Comparison of ENCODE assay signal across 12 mouse cellular contexts in the genomic region with DNA sequence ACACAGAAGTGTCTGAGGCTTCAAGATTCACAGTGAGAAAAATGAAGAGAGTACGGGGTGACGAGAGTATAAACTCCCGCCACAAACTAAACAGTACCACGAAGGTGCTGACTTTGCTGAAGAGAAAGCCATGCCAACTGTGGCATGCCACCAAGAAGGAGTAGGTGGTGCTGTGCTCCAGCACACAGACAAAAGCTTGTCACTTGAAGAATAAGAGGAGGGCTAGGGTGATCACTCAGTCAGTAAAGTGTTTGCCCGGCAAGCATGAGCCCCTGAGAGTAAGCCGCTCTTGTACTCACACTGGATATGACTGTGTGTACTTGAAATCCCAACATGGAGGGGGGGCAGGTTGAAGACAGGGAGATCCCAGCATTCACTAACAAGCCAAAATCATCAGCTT.
DNase-seq lines count a peak whose midpoint lies in the region; ATAC-seq and TF ChIP-seq lines count a peak whose summit lies in the region.
"Had no signal": no experiment of that assay in that cellular context is flagged by ENCODE, and none has a peak within 500 bp of the region (broad histone marks: within the 10 kb centered on the region; RNA-seq: fewer than 3 reads in every experiment).

No protein-coding gene starts in this region.

- no peak overlapping the region for H3K9ac ChIP-seq in kidney, postnatal 0 days (ENCODE audit: low read depth, low read length)
- no peak overlapping the region for H3K9ac ChIP-seq in forebrain, embryonic 11.5 days (ENCODE audit: low read length)
- no peak overlapping the region for H3K9ac ChIP-seq in hindbrain, embryonic 11.5 days (ENCODE audit: low read depth, low read length)
- H3K9ac ChIP-seq in midbrain, embryonic 16.5 days (ENCODE audit: low read depth, low read length) = no peak overlapping the region
- H3K9ac ChIP-seq in liver, embryonic 12.5 days = no peak overlapping the region
- H3K9ac ChIP-seq: embryonic facial prominence, embryonic 13.5 days; limb, embryonic 13.5 days had no signal

- H3K36me3 ChIP-seq in kidney, postnatal 0 days (ENCODE audit: insufficient read depth, low read length) = no peaks in the 10 kb centered on the region
- no peaks in the 10 kb centered on the region for H3K36me3 ChIP-seq in forebrain, embryonic 11.5 days (ENCODE audit: control insufficient read depth, insufficient read depth, low read length)
- no peaks in the 10 kb centered on the region for H3K36me3 ChIP-seq in hindbrain, embryonic 11.5 days (ENCODE audit: control insufficient read depth, insufficient read depth, low read length)
- no peaks in the 10 kb centered on the region for H3K36me3 ChIP-seq in midbrain, embryonic 16.5 days (ENCODE audit: control insufficient read depth, insufficient read depth, low read length)
- H3K36me3 ChIP-seq in liver, embryonic 12.5 days = no peaks in the 10 kb centered on the region
- H3K36me3 ChIP-seq: embryonic facial prominence, embryonic 13.5 days; limb, embryonic 13.5 days had no signal

- H3K4me2 ChIP-seq in kidney, postnatal 0 days (ENCODE audit: low read length) = no peak overlapping the region
- H3K4me2 ChIP-seq in forebrain, embryonic 11.5 days (ENCODE audit: low read depth, low read length, severe bottlenecking) = no peak overlapping the region
- no peak overlapping the region for H3K4me2 ChIP-seq in hindbrain, embryonic 11.5 days (replicated peaks; ENCODE audit: low read depth, low read length)
- peak overlapping the region; percentile 23; the same call in 1 of the 2 replicates for H3K4me2 ChIP-seq in midbrain, embryonic 16.5 days (ENCODE audit: low read length)
- no peak overlapping the region for H3K4me2 ChIP-seq in liver, embryonic 12.5 days
- H3K4me2 ChIP-seq: embryonic facial prominence, embryonic 13.5 days; limb, embryonic 13.5 days had no signal

- no peak for TF ChIP-seq CTCF in kidney, postnatal 0 days (IDR thresholded peaks at IDR 0.05; ENCODE audit: low read depth)

- no peaks in the 10 kb centered on the region for H3K27me3 ChIP-seq in kidney, postnatal 0 days (ENCODE audit: insufficient read depth, low read length)
- H3K27me3 ChIP-seq in forebrain, embryonic 11.5 days (ENCODE audit: control insufficient read depth, insufficient read depth, low read length) = no peaks in the 10 kb centered on the region
- no peaks in the 10 kb centered on the region for H3K27me3 ChIP-seq in hindbrain, embryonic 11.5 days (ENCODE audit: control insufficient read depth, insufficient read depth, low read length)
- H3K27me3 ChIP-seq in midbrain, embryonic 16.5 days (ENCODE audit: control insufficient read depth, insufficient read depth, low read depth, low read length) = no peaks in the 10 kb centered on the region
- H3K27me3 ChIP-seq in liver, embryonic 12.5 days (replicated peaks) = no peaks in the 10 kb centered on the region
- H3K27me3 ChIP-seq: embryonic facial prominence, embryonic 13.5 days; limb, embryonic 13.5 days had no signal

- peaks cover 11% of the 10 kb centered on the region; the same call in 1 of the 2 replicates for H3K4me1 ChIP-seq in kidney, postnatal 0 days (replicated peaks; ENCODE audit: insufficient read depth, low read length)
- peaks cover 19% of the 10 kb centered on the region for H3K4me1 ChIP-seq in forebrain, embryonic 11.5 days (replicated peaks; ENCODE audit: control insufficient read depth, insufficient read depth, low read length)
- peaks cover 10% of the 10 kb centered on the region; the same call in 1 of the 2 replicates for H3K4me1 ChIP-seq in hindbrain, embryonic 11.5 days (replicated peaks; ENCODE audit: control insufficient read depth, insufficient read depth, low read length)
- H3K4me1 ChIP-seq in midbrain, embryonic 16.5 days (ENCODE audit: control insufficient read depth, insufficient read depth, low read length) = peaks cover 28% of the 10 kb centered on the region
- H3K4me1 ChIP-seq in liver, embryonic 12.5 days = peaks cover 21% of the 10 kb centered on the region

- DNase-seq in kidney, postnatal 0 days (ENCODE audit: low spot score) = no peak
- no peak for DNase-seq in kidney, adult 11 months
- DNase-seq in forebrain, embryonic 11.5 days (ENCODE audit: low spot score) = no peak
- no peak for DNase-seq in hindbrain, embryonic 11.5 days (ENCODE audit: low spot score)
- no peak for DNase-seq in adrenal gland, postnatal 36 days
- DNase-seq: gastrocnemius, postnatal 25 days had no signal

- H3K9me3 ChIP-seq in kidney, postnatal 0 days (replicated peaks; ENCODE audit: low read length) = no peaks in the 10 kb centered on the region
- no peaks in the 10 kb centered on the region for H3K9me3 ChIP-seq in forebrain, embryonic 11.5 days (ENCODE audit: control insufficient read depth, low read length)
- H3K9me3 ChIP-seq in hindbrain, embryonic 11.5 days (ENCODE audit: control insufficient read depth, low read length) = no peaks in the 10 kb centered on the region
- H3K9me3 ChIP-seq in midbrain, embryonic 16.5 days (replicated peaks; ENCODE audit: control insufficient read depth, low read length, poor library complexity, severe bottlenecking) = no peaks in the 10 kb centered on the region
- H3K9me3 ChIP-seq in liver, embryonic 12.5 days (replicated peaks) = no peaks in the 10 kb centered on the region
- H3K9me3 ChIP-seq: embryonic facial prominence, embryonic 13.5 days; limb, embryonic 13.5 days had no signal

- WGBS in kidney, postnatal 0 days = 60% methylated on average over 6 of the region's 6 CpGs
- WGBS in forebrain, embryonic 11.5 days = 61% methylated on average over 6 of the region's 6 CpGs
- 40% methylated on average over 6 of the region's 6 CpGs for WGBS in hindbrain, embryonic 11.5 days
- WGBS in midbrain, embryonic 16.5 days = 29% methylated on average over 6 of the region's 6 CpGs
- WGBS in liver, embryonic 12.5 days (ENCODE audit: insufficient replicate concordance) = 72% methylated on average over 6 of the region's 6 CpGs

- peak overlapping the region; percentile 42; the same call in 1 of the 2 replicates for H3K27ac ChIP-seq in kidney, postnatal 0 days
- peak overlapping the region; percentile 1; the same call in 1 of the 2 replicates for H3K27ac ChIP-seq in forebrain, embryonic 11.5 days (ENCODE audit: low read depth, low read length)
- H3K27ac ChIP-seq in hindbrain, embryonic 11.5 days (ENCODE audit: low read depth, low read length) = peak overlapping the region; percentile 79
- H3K27ac ChIP-seq in midbrain, embryonic 16.5 days (ENCODE audit: low read length) = peak overlapping the region; percentile 40
- no peak overlapping the region for H3K27ac ChIP-seq in liver, embryonic 12.5 days
- H3K27ac ChIP-seq: embryonic facial prominence, embryonic 13.5 days; limb, embryonic 13.5 days had no signal

- no peak overlapping the region for H3K4me3 ChIP-seq in kidney, postnatal 0 days (replicated peaks; ENCODE audit: low read depth, low read length)
- no peak overlapping the region for H3K4me3 ChIP-seq in forebrain, embryonic 11.5 days (ENCODE audit: low read depth, low read length)
- no peak overlapping the region for H3K4me3 ChIP-seq in hindbrain, embryonic 11.5 days (ENCODE audit: low read depth, low read length)
- H3K4me3 ChIP-seq in midbrain, embryonic 16.5 days (ENCODE audit: low read depth, low read length) = no peak overlapping the region
- no peak overlapping the region for H3K4me3 ChIP-seq in liver, embryonic 12.5 days
- H3K4me3 ChIP-seq: embryonic facial prominence, embryonic 13.5 days; limb, embryonic 13.5 days; myocyte had no signal

- no peak for ATAC-seq in kidney, postnatal 0 days (replicated peaks; ENCODE audit: low FRiP score, low read depth)
- peak; percentile 34; the same call in 1 of the 2 replicates for ATAC-seq in forebrain, embryonic 11.5 days (replicated peaks; ENCODE audit: low FRiP score)
- ATAC-seq in hindbrain, embryonic 11.5 days (ENCODE audit: low FRiP score) = peak; percentile 20; the same call in 1 of the 2 replicates
- peak; percentile 47 for ATAC-seq in midbrain, embryonic 16.5 days
- ATAC-seq in liver, embryonic 12.5 days = no peak
- ATAC-seq: lung, postnatal 0 days had no signal

Comparison
In these comparisons a context has a peak if more than half of its experiments do, and no peak if none do; other contexts are left out.
1. ATAC-seq: peak in forebrain, embryonic 11.5 days (single experiment), hindbrain, embryonic 11.5 days (single experiment) and midbrain, embryonic 16.5 days (single experiment); none in kidney, postnatal 0 days (single experiment) and liver, embryonic 12.5 days (single experiment).